Mouse (Mus musculus): ENCODE measurements at regions not wholly inside any gene's neighbourhood (a gene's known extent, or its start where the extent isn't known, plus 50 kb on each side); places are given as distances from the start of the nearest gene placed in this dataset.

GRCm38 (mm10) chr17:64538520-64538953, 62.0 kb upstream of the Man2a1 start:
- DNase-seq (ENCODE audit: low read depth, low spot score) = no peak
- TF ChIP-seq BHLHE40 (IDR thresholded peaks at IDR 0.05; ENCODE audit: borderline replicate concordance, low read depth, low read length) (no peak), ELF1 (IDR thresholded peaks at IDR 0.05; ENCODE audit: low read depth, low read length) (no peak), ZKSCAN1 (IDR thresholded peaks at IDR 0.05; ENCODE audit: low read depth, low read length) (no peak), JUND (IDR thresholded peaks at IDR 0.05; ENCODE audit: low read depth, low read length) (no peak), EP300 (IDR thresholded peaks at IDR 0.05; ENCODE audit: low read depth in 1 of 2, low read length in 2 of 2) (no peak)
- Histone ChIP-seq H3K27me3 (ENCODE audit: control insufficient read depth in 1 of 2, insufficient read depth in 2 of 2, low read length in 2 of 2) (no peaks in the 10 kb centered on the region; a peak in 1 of 4 replicates), H3K27ac (ENCODE audit: control insufficient read depth, low read depth, low read length) (no peak overlapping the region), H3K4me3 (ENCODE audit: control insufficient read depth in 1 of 2, insufficient read depth in 1 of 2, low read depth in 2 of 2, low read length in 2 of 2) (no peak overlapping the region), H3K9ac (ENCODE audit: control insufficient read depth, low read depth, low read length, poor library complexity, severe bottlenecking) (no peak overlapping the region), H3K36me3 (ENCODE audit: control insufficient read depth in 1 of 2, insufficient read depth in 2 of 2, low read length in 2 of 2) (no peaks in the 10 kb centered on the region), H3K4me1 (ENCODE audit: control insufficient read depth in 1 of 2, insufficient read depth in 2 of 2, low read length in 2 of 2) (no peaks in the 10 kb centered on the region), H3K79me2 (ENCODE audit: control insufficient read depth, insufficient read depth, low read length, poor library complexity) (no peaks in the 10 kb centered on the region), H3K9me3 (replicated peaks; ENCODE audit: insufficient read depth, low read length) (no peaks in the 10 kb centered on the region)

GRCm38 (mm10) chr17:64540411-64540810, 60.1 kb upstream of the Man2a1 start:
- TF ChIP-seq RAD21 (IDR thresholded peaks at IDR 0.05; ENCODE audit: low read depth, low read length) = no peak
- no peak for TF ChIP-seq ETS1 (IDR thresholded peaks at IDR 0.05; ENCODE audit: low read depth, low read length)
- TF ChIP-seq NELFE (IDR thresholded peaks at IDR 0.05; ENCODE audit: low read depth, low read length) = no peak
- TF ChIP-seq MAX (IDR thresholded peaks at IDR 0.05; ENCODE audit: low read length) = no peak
- no peak for TF ChIP-seq POLR2A (IDR thresholded peaks at IDR 0.05; ENCODE audit: control insufficient read depth in 1 of 2, insufficient read depth in 1 of 2, low read depth in 1 of 2, low read length in 2 of 2, poor library complexity in 1 of 2)
- TF ChIP-seq TCF12 (IDR thresholded peaks at IDR 0.05; ENCODE audit: low read depth, low read length) = no peak
- TF ChIP-seq UBTF (IDR thresholded peaks at IDR 0.05; ENCODE audit: borderline replicate concordance, insufficient read depth, low read depth, low read length) = no peak
- TF ChIP-seq TBP (IDR thresholded peaks at IDR 0.05; ENCODE audit: low read depth, low read length) = no peak
- TF ChIP-seq ZC3H11A (IDR thresholded peaks at IDR 0.05; ENCODE audit: low read depth, low read length) = no peak
- TF ChIP-seq SIN3A (IDR thresholded peaks at IDR 0.05; ENCODE audit: low read length) = no peak
- TF ChIP-seq KAT2A (conservative IDR thresholded peaks at IDR 0.05; ENCODE audit: low read depth, low read length) = no peak
- TF ChIP-seq MAFK (IDR thresholded peaks at IDR 0.05; ENCODE audit: borderline replicate concordance, low read depth, low read length) = no peak
- no peak for TF ChIP-seq ELF1 (IDR thresholded peaks at IDR 0.05; ENCODE audit: low read depth, low read length)
- TF ChIP-seq ZMIZ1 (IDR thresholded peaks at IDR 0.05; ENCODE audit: low read depth, low read length) = no peak
- TF ChIP-seq MEF2A (IDR thresholded peaks at IDR 0.05; ENCODE audit: extremely low read depth, insufficient replicate concordance, low read depth, low read length, poor library complexity, severe bottlenecking) = no peak

More at GRCm38 (mm10) chr17:64540411-64540810, 60.1 kb upstream of the Man2a1 start:
- H3K79me2 ChIP-seq (ENCODE audit: control insufficient read depth, insufficient read depth, low read length, poor library complexity) = no peaks in the 10 kb centered on the region
- no peaks in the 10 kb centered on the region for H3K4me1 ChIP-seq (ENCODE audit: control insufficient read depth in 1 of 2, insufficient read depth in 2 of 2, low read length in 2 of 2)
- H3K27ac ChIP-seq (ENCODE audit: control insufficient read depth, low read depth, low read length) = no peak overlapping the region
- no peak for DNase-seq (ENCODE audit: low read depth, low spot score)
- H3K27me3 ChIP-seq (ENCODE audit: control insufficient read depth in 1 of 2, insufficient read depth in 2 of 2, low read length in 2 of 2) = no peaks in the 10 kb centered on the region; a peak in 1 of 4 replicates
- no peak overlapping the region for H3K9ac ChIP-seq (ENCODE audit: control insufficient read depth, low read depth, low read length, poor library complexity, severe bottlenecking)
- H3K4me3 ChIP-seq (ENCODE audit: control insufficient read depth in 1 of 2, insufficient read depth in 1 of 2, low read depth in 2 of 2, low read length in 2 of 2) = no peak overlapping the region
- no peaks in the 10 kb centered on the region for H3K9me3 ChIP-seq (replicated peaks; ENCODE audit: insufficient read depth, low read length)
- no peaks in the 10 kb centered on the region for H3K36me3 ChIP-seq (ENCODE audit: control insufficient read depth in 1 of 2, insufficient read depth in 2 of 2, low read length in 2 of 2)
